In genomic region chr11:79093986-79094695, GRCm38 (mm10) we compare ENCODE assay signal across 9 mouse cellular contexts. TPM values are rescaled to one million over a fixed set of nuclear protein-coding genes. Genes with fewer than 3 reads are reported as not detected.
A peak's percentile ranks its signal among the peaks of the same experiment; 100 is the strongest.
DNase-seq lines count a peak whose midpoint lies in the region; ATAC-seq and TF ChIP-seq lines count a peak whose summit lies in the region.
"Had no signal": no experiment of that assay in that cellular context is flagged by ENCODE, and none has a peak within 500 bp of the region (broad histone marks: within the 10 kb centered on the region; RNA-seq: fewer than 3 reads in every experiment).

No protein-coding gene starts in this region.

- no peak overlapping the region for H3K4me3 ChIP-seq in forebrain, embryonic 15.5 days
- H3K4me3 ChIP-seq in forebrain, embryonic 12.5 days (replicated peaks) = no peak overlapping the region
- no peak overlapping the region for H3K4me3 ChIP-seq in left cerebral cortex, adult 2 months
- no peak overlapping the region for H3K4me3 ChIP-seq in brown adipose tissue, adult 24 weeks (ENCODE audit: insufficient read depth, low read depth, low read length)
- no peak overlapping the region for H3K4me3 ChIP-seq in intestine, embryonic 16.5 days (ENCODE audit: low read length)

- no peaks in the 10 kb centered on the region for H3K36me3 ChIP-seq in forebrain, embryonic 15.5 days
- H3K36me3 ChIP-seq in forebrain, embryonic 12.5 days (replicated peaks) = no peaks in the 10 kb centered on the region
- no peaks in the 10 kb centered on the region for H3K36me3 ChIP-seq in intestine, embryonic 16.5 days (ENCODE audit: control insufficient read depth, insufficient read depth, low read length)

- intact Hi-C loops in left cerebral cortex, adult 2 months (cut with DNase I) = no loop called here
- intact Hi-C loops in left cerebral cortex, postnatal 4 days (cut with DNase I) = no loop called here

- no peak for DNase-seq in left cerebral cortex, adult 2 months (ENCODE audit: extremely low spot score in 1 of 2, low spot score in 2 of 2)
- no peak for DNase-seq in left cerebral cortex, postnatal 4 days
- DNase-seq in cerebellum, adult 11-12 months = no peak
- DNase-seq in frontal cortex, postnatal 36 days (ENCODE audit: low spot score in 2 of 2) = no peak

- TF ChIP-seq CTCF in left cerebral cortex, adult 2 months (IDR thresholded peaks at IDR 0.05) = no peak

- H3K4me1 ChIP-seq in forebrain, embryonic 15.5 days = peaks cover 30% of the 10 kb centered on the region
- H3K4me1 ChIP-seq in forebrain, embryonic 12.5 days = peaks cover 58% of the 10 kb centered on the region
- peaks cover 44% of the 10 kb centered on the region for H3K4me1 ChIP-seq in brown adipose tissue, adult 24 weeks (ENCODE audit: control insufficient read depth, insufficient read depth, insufficient read length, low read length)
- H3K4me1 ChIP-seq in intestine, embryonic 16.5 days (ENCODE audit: control insufficient read depth, insufficient read depth, low read length) = peaks cover 52% of the 10 kb centered on the region

- peak overlapping the region; percentile 43; the same call in 1 of the 2 replicates for H3K27ac ChIP-seq in forebrain, embryonic 15.5 days (replicated peaks)
- H3K27ac ChIP-seq in forebrain, embryonic 12.5 days = no peak overlapping the region
- H3K27ac ChIP-seq in left cerebral cortex, adult 2 months = peak overlapping the region; percentile 86
- H3K27ac ChIP-seq in brown adipose tissue, adult 24 weeks (replicated peaks; ENCODE audit: low read depth, low read length) = peak overlapping the region; percentile 76
- peak overlapping the region; percentile 89 for H3K27ac ChIP-seq in intestine, embryonic 16.5 days (ENCODE audit: low read length)
- H3K27ac ChIP-seq: liver, embryonic 14.5 days had no signal

- no peak overlapping the region for H3K4me2 ChIP-seq in forebrain, embryonic 15.5 days (replicated peaks)
- H3K4me2 ChIP-seq in forebrain, embryonic 12.5 days = no peak overlapping the region
- H3K4me2 ChIP-seq in intestine, embryonic 16.5 days (ENCODE audit: low read depth, low read length) = no peak overlapping the region

- no peak for ATAC-seq in forebrain, embryonic 15.5 days (replicated peaks)
- ATAC-seq in forebrain, embryonic 12.5 days (ENCODE audit: low FRiP score) = no peak
- ATAC-seq in intestine, embryonic 16.5 days = no peak

- 88% methylated on average over 10 of the region's 10 CpGs for WGBS in forebrain, embryonic 15.5 days
- WGBS in forebrain, embryonic 12.5 days = 83% methylated on average over 10 of the region's 10 CpGs
- whole genome bisulfite sequencing in intestine, embryonic 16.5 days = 68% methylated on average over 10 of the region's 10 CpGs

- no peaks in the 10 kb centered on the region for H3K27me3 ChIP-seq in forebrain, embryonic 15.5 days
- no peaks in the 10 kb centered on the region for H3K27me3 ChIP-seq in forebrain, embryonic 12.5 days
- H3K27me3 ChIP-seq in intestine, embryonic 16.5 days (replicated peaks; ENCODE audit: control insufficient read depth, insufficient read depth, low read length) = no peaks in the 10 kb centered on the region

- H3K9me3 ChIP-seq in forebrain, embryonic 15.5 days = no peaks in the 10 kb centered on the region
- H3K9me3 ChIP-seq in forebrain, embryonic 12.5 days = no peaks in the 10 kb centered on the region
- no peaks in the 10 kb centered on the region for H3K9me3 ChIP-seq in intestine, embryonic 16.5 days (ENCODE audit: control insufficient read depth, low read length)

- H3K9ac ChIP-seq in forebrain, embryonic 15.5 days (replicated peaks) = no peak overlapping the region
- no peak overlapping the region for H3K9ac ChIP-seq in forebrain, embryonic 12.5 days
- H3K9ac ChIP-seq in intestine, embryonic 16.5 days (ENCODE audit: low read depth, low read length) = 0 out of 2 replicates have a peak overlapping the region, but pooled peaks have one; percentile 25
- H3K9ac ChIP-seq: liver, embryonic 14.5 days had no signal

RNA-seq across cellular contexts. Expression of gene Ksr1, which starts 52.1 kb away (rescaled TPM):
- 4.9 and 5.3 TPM in 2 replicates for polyA plus RNA-seq in forebrain, embryonic 15.5 days (2015; fragmentation: Nextera tagmentation; extraction: Ambion mirVana)
- polyA plus RNA-seq in forebrain, embryonic 12.5 days (2016; fragmentation: Nextera tagmentation; extraction: Ambion mirVana) = 4.7 and 7.6 TPM in 2 replicates
- 10 to 100 TPM; 57.2 to 59.8 TPM for total RNA-seq in left cerebral cortex, adult 2 months (2021)
- total RNA-seq in left cerebral cortex, postnatal 4 days (2021) = 10 to 100 TPM; 49.9 to 50.6 TPM
- polyA plus RNA-seq in brown adipose tissue, adult 24 weeks (2012; ENCODE audit: insufficient read depth, insufficient read length, missing spikeins) = 4.6 TPM in 2 replicates
- 4.1 and 4.6 TPM in 2 replicates for polyA plus RNA-seq in intestine, embryonic 16.5 days (2015; fragmentation: Nextera tagmentation; extraction: Ambion mirVana)
